Mouse (Mus musculus) lung, embryonic 16.5 days (tissue): ENCODE measurements at regions not wholly inside any gene's neighbourhood (a gene's known extent, or its start where the extent isn't known, plus 50 kb on each side); places are given as distances from the start of the nearest gene placed in this dataset.
A peak's percentile ranks its signal among the peaks of the same experiment; 100 is the strongest.
"Not testable (repeated sequence)": the region's sequence is repeated elsewhere in the genome, so short reads cannot be mapped to it uniquely, and the experiment has no call there.

Source experiments
- ATAC-seq: fragments of 200-750 bp; cut with Nextera tagmentation; 2 replicates; pipeline ENCODE4 v1.8.0; 2017; ENCODE audit warnings: low read depth, mild to moderate bottlenecking, moderate library complexity
- H3K27ac ChIP-seq: fragments of 300-500 bp; sonication (generic); 2 replicates; pipeline ENCODE4 v1.5.1; 2014; ENCODE audit warnings: mild to moderate bottlenecking, control low read depth, low read length
- H3K27me3 ChIP-seq: fragments of 300-500 bp; sonication (generic); 2 replicates; pipeline ENCODE4 v1.6.1; 2014; ENCODE audit warnings: low read depth, low read length, mixed read lengths; ENCODE audit not compliant: control insufficient read depth, insufficient read depth
- H3K36me3 ChIP-seq: fragments of 300-500 bp; sonication (generic); 2 replicates; pipeline ENCODE4 v1.6.1; 2014; ENCODE audit warnings: low read length; ENCODE audit not compliant: control insufficient read depth, insufficient read depth
- H3K4me1 ChIP-seq: fragments of 300-500 bp; sonication (generic); replicated peaks from 2 replicates; pipeline ENCODE4 v1.6.1; 2014; ENCODE audit warnings: low read length, mixed read lengths; ENCODE audit not compliant: control insufficient read depth, insufficient read depth
- H3K4me2 ChIP-seq: fragments of 300-500 bp; sonication (generic); 2 replicates; pipeline ENCODE4 v1.6.1; 2014; ENCODE audit warnings: low read depth, low read length, control low read depth
- H3K4me3 ChIP-seq: fragments of 300-500 bp; sonication (generic); 2 replicates; pipeline ENCODE4 v1.5.1; 2014; ENCODE audit warnings: mild to moderate bottlenecking, low read length, control low read depth
- H3K9ac ChIP-seq: fragments of 300-500 bp; sonication (generic); 2 replicates; pipeline ENCODE4 v1.6.1; 2014; ENCODE audit warnings: low read length, control low read depth
- H3K9me3 ChIP-seq: fragments of 300-500 bp; sonication (generic); 2 replicates; pipeline ENCODE4 v1.6.1; 2016; ENCODE audit warnings: low read length; ENCODE audit not compliant: control insufficient read depth
- WGBS: fragments of 180-500 bp; shearing (Covaris S2); extraction: QIAGEN DNeasy Blood & Tissue Kit; methylation state at CpG from one replicate; pipeline ENCODE4 v1.1.7; 2014; 5-methylcytosine and 5-hydroxymethylcytosine counted together

- no peaks in the 10 kb centered on the region for H3K27me3 ChIP-seq
- no peak overlapping the region for H3K27ac ChIP-seq
- no peaks in the 10 kb centered on the region for H3K36me3 ChIP-seq
- no peak for ATAC-seq
- H3K4me2 ChIP-seq, result no peak overlapping the region
- H3K9me3 ChIP-seq, result no peaks in the 10 kb centered on the region
- H3K4me1 ChIP-seq, result no peaks in the 10 kb centered on the region
- no peak overlapping the region for H3K9ac ChIP-seq
- no peak overlapping the region for H3K4me3 ChIP-seq
- WGBS, result 75% methylated on average over 7 of the region's 7 CpGs
Observed at GRCm38 (mm10) chr7:73688451-73688850, 51.7 kb upstream of the Fam174b start.

GRCm38 (mm10) chr7:73686245-73686644 is 53.9 kb upstream of the Fam174b start:
- not testable (repeated sequence) for H3K27me3 ChIP-seq, H3K9ac ChIP-seq, H3K4me1 ChIP-seq, H3K27ac ChIP-seq, H3K9me3 ChIP-seq, ATAC-seq, H3K36me3 ChIP-seq, H3K4me2 ChIP-seq, H3K4me3 ChIP-seq
- WGBS, result 90% methylated on average over 16 of the region's 17 CpGs

GRCm38 (mm10) chr7:73682756-73683155 is 57.3 kb upstream of the Fam174b start:
- Histone ChIP-seq H3K4me3 (no peak overlapping the region), H3K4me1 (no peaks in the 10 kb centered on the region), H3K27ac (no peak overlapping the region), H3K4me2 (no peak overlapping the region), H3K36me3 (no peaks in the 10 kb centered on the region), H3K9me3 (no peaks in the 10 kb centered on the region), H3K9ac (no peak overlapping the region), H3K27me3 (no peaks in the 10 kb centered on the region)
- 71% methylated on average over 5 of the region's 5 CpGs for WGBS
- no peak for ATAC-seq

DNA sequence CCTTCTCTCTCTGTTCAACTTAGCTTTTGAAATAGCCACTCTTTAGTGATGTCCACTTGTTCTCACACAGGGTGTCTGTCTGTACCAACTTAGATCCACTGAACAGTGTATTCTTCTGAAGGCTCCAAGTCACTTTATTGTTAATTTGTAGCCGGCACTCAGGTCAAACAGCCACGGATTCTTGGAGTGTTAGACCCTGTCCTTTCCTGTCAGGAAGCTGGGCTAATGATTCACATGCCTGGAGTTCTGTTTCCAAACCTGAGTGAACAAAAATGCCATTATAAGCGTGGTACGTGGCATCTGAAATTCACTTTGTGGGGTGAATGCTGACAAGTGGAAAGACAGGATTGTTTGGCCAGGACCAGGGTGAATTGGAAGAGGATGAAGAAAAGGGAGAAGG is 69.5 kb upstream of the Fam174b start:
- 22% methylated on average over 4 of the region's 4 CpGs for WGBS
- Histone ChIP-seq H3K9me3 (no peaks in the 10 kb centered on the region), H3K4me2 (no peak overlapping the region), H3K4me3 (no peak overlapping the region), H3K27ac (no peak overlapping the region), H3K27me3 (no peaks in the 10 kb centered on the region), H3K36me3 (no peaks in the 10 kb centered on the region), H3K9ac (no peak overlapping the region), H3K4me1 (no peaks in the 10 kb centered on the region)
- no peak for ATAC-seq

DNA sequence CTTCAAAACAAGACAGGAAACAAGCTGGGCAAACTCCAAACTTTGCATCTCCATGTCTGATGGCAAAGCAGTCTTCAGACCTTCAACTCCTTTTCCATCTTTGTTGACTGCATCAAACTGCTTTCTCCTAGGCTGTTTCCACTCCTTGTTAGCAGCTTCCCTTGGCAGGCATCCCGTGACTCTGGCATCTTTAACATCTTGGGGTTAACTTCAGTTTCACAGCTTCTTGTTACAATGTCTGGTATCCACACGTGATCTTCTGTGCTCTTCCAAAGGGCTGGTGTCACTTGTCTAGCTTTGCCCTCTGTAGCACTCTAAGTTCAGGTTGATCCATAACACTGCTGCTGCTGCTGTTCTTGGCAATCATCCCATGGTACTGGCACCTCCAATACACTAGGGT is 71.3 kb upstream of the Fam174b start:
- H3K4me3 ChIP-seq, result no peak overlapping the region
- H3K9ac ChIP-seq, result no peak overlapping the region
- ATAC-seq, result no peak
- no peaks in the 10 kb centered on the region for H3K36me3 ChIP-seq
- no peaks in the 10 kb centered on the region for H3K27me3 ChIP-seq
- no peaks in the 10 kb centered on the region for H3K9me3 ChIP-seq
- H3K4me2 ChIP-seq, result no peak overlapping the region
- H3K27ac ChIP-seq, result no peak overlapping the region
- H3K4me1 ChIP-seq, result no peaks in the 10 kb centered on the region
- 49% methylated on average over 2 of the region's 2 CpGs for WGBS

DNA sequence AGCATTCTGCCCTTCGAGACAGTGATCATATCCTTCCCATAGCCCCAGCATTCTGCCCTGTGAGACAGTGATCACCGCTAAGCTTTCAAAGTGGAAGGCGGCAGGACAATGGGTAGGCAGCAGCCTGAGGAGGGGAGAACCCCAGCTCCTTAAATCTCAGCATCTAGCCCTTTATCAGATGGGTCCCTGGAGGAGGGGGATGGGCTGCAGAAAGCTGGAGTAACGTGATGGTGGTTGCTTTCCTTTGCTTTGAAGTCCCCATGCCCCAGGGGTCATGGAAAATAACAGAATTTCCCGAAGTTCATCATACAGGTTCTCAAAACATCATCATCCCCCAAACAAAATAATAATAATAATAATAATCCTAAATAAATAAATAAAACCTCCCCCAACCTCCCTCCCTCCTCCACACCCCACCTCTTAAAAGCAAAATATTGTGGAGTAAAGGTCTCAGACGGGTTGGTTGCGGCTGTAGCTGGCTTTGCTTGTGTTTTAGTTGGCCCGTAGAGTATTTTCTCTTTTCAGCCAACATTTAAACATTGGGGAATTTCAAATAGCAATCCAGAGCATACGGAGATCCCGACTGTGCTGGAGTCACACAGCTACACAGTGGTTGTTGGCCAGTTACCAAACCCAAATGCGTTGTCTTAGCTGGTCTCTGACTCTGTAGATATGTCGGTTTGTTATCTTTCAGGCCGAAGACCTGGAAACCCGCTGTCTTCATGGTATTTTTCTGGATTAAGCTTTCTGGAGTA is 73.0 kb upstream of the Fam174b start:
- no peaks in the 10 kb centered on the region for H3K36me3 ChIP-seq
- H3K27ac ChIP-seq, result no peak overlapping the region
- H3K4me2 ChIP-seq, result no peak overlapping the region
- H3K9ac ChIP-seq, result no peak overlapping the region
- H3K9me3 ChIP-seq, result no peaks in the 10 kb centered on the region
- no peaks in the 10 kb centered on the region for H3K27me3 ChIP-seq
- no peaks in the 10 kb centered on the region for H3K4me1 ChIP-seq
- ATAC-seq, result peak; percentile 67; the same call in 1 of the 2 replicates
- H3K4me3 ChIP-seq, result no peak overlapping the region
- WGBS, result 58% methylated on average over 14 of the region's 14 CpGs

- H3K4me2 ChIP-seq, result no peak overlapping the region
- H3K9me3 ChIP-seq, result no peaks in the 10 kb centered on the region
- no peak for ATAC-seq
- H3K36me3 ChIP-seq, result no peaks in the 10 kb centered on the region
- no peak overlapping the region for H3K4me3 ChIP-seq
- no peak overlapping the region for H3K9ac ChIP-seq
- no peaks in the 10 kb centered on the region for H3K4me1 ChIP-seq
- H3K27ac ChIP-seq, result no peak overlapping the region
- WGBS, result 57% methylated on average over 6 of the region's 6 CpGs
- no peaks in the 10 kb centered on the region for H3K27me3 ChIP-seq
Observed at GRCm38 (mm10) chr7:73664962-73665361, 75.1 kb upstream of the Fam174b start.

GRCm38 (mm10) chr7:73662536-73662935 is 77.6 kb upstream of the Fam174b start:
- H3K4me2 ChIP-seq, result no peak overlapping the region
- no peaks in the 10 kb centered on the region for H3K36me3 ChIP-seq
- ATAC-seq, result no peak
- no peak overlapping the region for H3K9ac ChIP-seq
- H3K4me1 ChIP-seq, result no peaks in the 10 kb centered on the region
- H3K27ac ChIP-seq, result no peak overlapping the region
- no peaks in the 10 kb centered on the region for H3K27me3 ChIP-seq
- WGBS, result 47% methylated on average over 9 of the region's 9 CpGs
- H3K4me3 ChIP-seq, result no peak overlapping the region
- H3K9me3 ChIP-seq, result no peaks in the 10 kb centered on the region

GRCm38 (mm10) chr7:73661901-73662300 is 78.2 kb upstream of the Fam174b start:
- no peaks in the 10 kb centered on the region for H3K27me3 ChIP-seq
- H3K9me3 ChIP-seq, result no peaks in the 10 kb centered on the region
- no peak overlapping the region for H3K9ac ChIP-seq
- 0 out of 2 replicates have a peak, but pooled peaks cover 2% of the 10 kb centered on the region for H3K4me1 ChIP-seq
- H3K4me2 ChIP-seq, result no peak overlapping the region
- H3K36me3 ChIP-seq, result no peaks in the 10 kb centered on the region
- no peak overlapping the region for H3K27ac ChIP-seq
- whole genome bisulfite sequencing, result 77% methylated on average over 3 of the region's 3 CpGs
- no peak overlapping the region for H3K4me3 ChIP-seq
- ATAC-seq, result no peak

GRCm38 (mm10) chr7:73659551-73659950 is 80.6 kb upstream of the Fam174b start:
- no peak overlapping the region for H3K4me2 ChIP-seq
- WGBS, result 85% methylated on average over 5 of the region's 5 CpGs

More at GRCm38 (mm10) chr7:73659551-73659950, 80.6 kb upstream of the Fam174b start:
- H3K4me3 ChIP-seq, result no peak overlapping the region
- no peaks in the 10 kb centered on the region for H3K9me3 ChIP-seq
- H3K4me1 ChIP-seq, result 0 out of 2 replicates have a peak, but pooled peaks cover 2% of the 10 kb centered on the region
- no peaks in the 10 kb centered on the region for H3K27me3 ChIP-seq
- H3K36me3 ChIP-seq, result no peaks in the 10 kb centered on the region
- no peak for ATAC-seq
- H3K9ac ChIP-seq, result no peak overlapping the region
- H3K27ac ChIP-seq, result no peak overlapping the region
